Mouse (Mus musculus): Measurements from ENCODE around the gene Trub1.

Gene Trub1

GRCm38 (mm10) chr19:57442936-57443657 is 9.6 kb upstream of the Trub1 start:
- DNase-seq (ENCODE audit: low spot score), result no peak

GRCm38 (mm10) chr19:57445049-57445448 is 7.7 kb upstream of the Trub1 start:
- peak; percentile 49 for DNase-seq (ENCODE audit: low spot score)

GRCm38 (mm10) chr19:57450849-57451248 is 1.9 kb upstream of the Trub1 start:
- DNase-seq (ENCODE audit: low spot score), result no peak

GRCm38 (mm10) chr19:57451762-57452161 is 950 bp upstream of the Trub1 start:
- DNase-seq (ENCODE audit: low spot score), result no peak

DNA sequence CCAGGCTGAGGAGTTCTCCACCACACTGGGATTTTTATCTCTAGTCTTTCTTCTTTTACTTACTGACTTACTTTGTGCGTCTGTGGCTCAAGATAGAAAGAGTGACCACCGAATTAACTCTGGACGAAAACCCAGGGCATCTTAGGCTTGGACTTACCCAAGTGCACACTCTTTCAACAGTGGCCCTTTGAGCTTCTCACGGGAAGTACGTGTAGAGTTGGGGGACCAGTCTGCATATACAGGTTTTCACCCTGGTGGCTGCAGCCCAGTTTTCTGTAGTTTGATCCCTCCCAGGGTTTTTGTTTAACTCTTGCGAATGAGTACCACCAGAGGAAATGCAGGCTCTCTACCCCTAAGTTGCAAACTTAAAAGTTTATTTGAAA is 497 bp downstream of the Trub1 start:
- DNase-seq (ENCODE audit: low spot score), result no peak

DNA sequence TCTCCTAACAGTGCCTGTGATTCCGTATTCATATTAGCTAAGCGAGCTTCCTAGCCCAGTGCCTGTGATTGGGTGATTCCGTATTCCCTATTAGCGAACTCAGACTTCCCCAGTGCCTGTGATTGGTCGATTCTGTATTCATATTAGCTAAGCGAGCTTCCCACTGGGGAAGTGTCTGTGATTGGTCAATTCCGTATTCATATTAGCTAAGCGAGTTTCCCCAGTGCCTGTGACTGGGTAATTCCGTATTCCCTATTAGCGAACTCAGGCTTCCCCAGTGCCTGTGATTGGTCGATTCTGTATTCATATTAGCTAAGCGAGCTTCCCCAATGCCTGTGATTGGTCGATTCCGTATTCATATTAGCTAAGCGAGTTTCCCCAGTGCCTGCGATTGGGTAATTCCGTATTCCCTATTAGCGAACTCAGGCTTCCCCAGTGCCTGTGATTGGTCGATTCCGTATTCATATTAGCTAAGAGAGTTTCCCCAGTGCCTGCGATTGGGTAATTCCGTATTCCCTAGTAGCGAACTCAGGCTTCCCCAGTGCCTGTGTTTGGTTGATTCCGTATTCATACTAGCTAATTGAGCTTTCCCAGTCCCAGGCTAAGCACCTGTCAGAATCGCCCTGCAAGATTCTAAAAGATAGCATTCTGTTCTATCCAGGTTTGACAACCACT is 2.7 kb downstream of the Trub1 start:
- DNase-seq (ENCODE audit: low spot score), result no peak

- DNase-seq (ENCODE audit: low spot score), result no peak
These were observed 4.4 kb downstream of the Trub1 start for GRCm38 (mm10) chr19:57457075-57457474.

DNA sequence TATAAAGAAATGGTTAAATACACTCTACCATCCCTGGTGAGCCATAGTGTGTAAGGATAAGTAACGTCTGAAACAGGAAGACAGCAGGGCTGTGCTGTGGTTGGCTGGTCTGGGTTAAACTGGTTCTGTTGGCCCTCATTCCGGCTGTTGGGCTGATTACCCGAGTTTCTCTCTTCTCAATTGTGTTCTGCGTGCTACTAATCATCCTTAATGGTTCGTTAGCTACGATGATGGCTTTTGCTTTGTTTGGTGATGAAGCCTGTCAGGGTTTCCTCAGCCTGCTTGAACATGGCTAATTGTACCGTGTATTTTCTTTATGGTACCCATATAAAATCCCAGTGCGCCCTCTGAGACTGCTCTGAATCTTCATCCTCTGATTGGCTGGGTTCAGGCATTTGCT is 11.0 kb downstream of the Trub1 start:
- DNase-seq (ENCODE audit: low spot score), result no peak

DNA sequence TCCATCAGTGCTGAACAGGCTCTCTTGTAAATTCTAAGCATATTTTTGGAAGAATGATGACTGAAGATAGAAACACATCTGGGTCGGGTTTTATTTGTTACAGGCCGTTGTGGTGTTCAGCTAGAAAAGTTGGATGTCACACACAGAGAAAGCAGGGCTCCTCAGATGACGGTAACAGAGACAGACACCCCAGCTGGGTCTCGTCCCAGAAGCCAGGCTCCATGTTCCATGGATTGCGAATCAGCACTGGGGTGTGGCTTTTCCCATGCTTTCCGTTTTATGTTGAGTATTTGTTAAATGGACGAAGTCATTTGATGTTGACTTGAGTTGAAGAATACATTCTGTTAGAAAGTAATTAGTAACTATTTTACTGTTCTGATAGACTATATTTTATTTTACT is 13.0 kb downstream of the Trub1 start:
- no peak for DNase-seq (ENCODE audit: low spot score)

DNA sequence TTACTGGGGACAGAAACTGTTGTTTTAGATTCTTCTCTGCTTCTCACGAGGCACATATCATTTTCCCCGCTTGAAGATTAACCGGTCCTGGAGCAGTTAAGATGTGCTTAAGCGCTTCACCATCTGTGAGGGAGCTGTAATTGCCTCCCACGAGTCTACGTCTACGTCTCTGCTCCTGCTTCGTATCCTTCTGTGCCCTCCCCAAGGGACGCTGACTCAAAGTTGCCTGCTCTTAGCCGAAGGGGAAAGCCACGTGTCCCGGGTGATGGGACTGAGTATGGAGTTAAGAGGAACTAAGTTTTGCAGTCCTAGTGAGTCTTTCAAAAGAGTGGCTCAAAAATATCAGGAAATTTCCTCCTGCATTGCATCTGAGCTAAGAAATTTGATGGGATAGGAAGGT is 18.3 kb downstream of the Trub1 start:
- no peak for DNase-seq (ENCODE audit: low spot score)

DNA sequence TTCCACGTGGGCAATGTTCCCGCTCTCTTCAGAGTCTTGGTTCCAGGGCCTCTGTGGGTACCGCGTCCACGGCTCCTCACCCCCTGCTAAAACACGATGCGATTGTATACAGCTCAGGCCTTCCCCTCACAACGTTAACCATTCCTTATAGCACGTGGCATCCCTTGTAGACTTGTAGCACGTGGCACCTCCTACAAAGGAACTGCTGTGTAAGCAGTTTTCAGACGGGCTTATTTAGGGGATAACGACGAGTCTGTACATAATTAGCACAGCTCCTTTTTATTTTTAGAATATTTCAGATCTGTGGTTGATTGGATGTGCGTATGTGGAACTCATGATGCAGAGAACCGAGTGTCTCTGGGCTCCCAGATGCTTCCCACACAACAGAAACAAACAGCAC is 19.5 kb downstream of the Trub1 start:
- DNase-seq (ENCODE audit: low spot score), result no peak

- DNase-seq (ENCODE audit: low spot score), result no peak
These were observed 20.6 kb downstream of the Trub1 start for GRCm38 (mm10) chr19:57473301-57473700.

- DNase-seq (ENCODE audit: low spot score), result no peak
These were observed 22.6 kb downstream of the Trub1 start for GRCm38 (mm10) chr19:57475298-57475697.

GRCm38 (mm10) chr19:57477310-57477709 is 24.6 kb downstream of the Trub1 start:
- no peak for DNase-seq (ENCODE audit: low spot score)

GRCm38 (mm10) chr19:57478056-57478455 is 25.3 kb downstream of the Trub1 start:
- no peak for DNase-seq (ENCODE audit: low spot score)

DNA sequence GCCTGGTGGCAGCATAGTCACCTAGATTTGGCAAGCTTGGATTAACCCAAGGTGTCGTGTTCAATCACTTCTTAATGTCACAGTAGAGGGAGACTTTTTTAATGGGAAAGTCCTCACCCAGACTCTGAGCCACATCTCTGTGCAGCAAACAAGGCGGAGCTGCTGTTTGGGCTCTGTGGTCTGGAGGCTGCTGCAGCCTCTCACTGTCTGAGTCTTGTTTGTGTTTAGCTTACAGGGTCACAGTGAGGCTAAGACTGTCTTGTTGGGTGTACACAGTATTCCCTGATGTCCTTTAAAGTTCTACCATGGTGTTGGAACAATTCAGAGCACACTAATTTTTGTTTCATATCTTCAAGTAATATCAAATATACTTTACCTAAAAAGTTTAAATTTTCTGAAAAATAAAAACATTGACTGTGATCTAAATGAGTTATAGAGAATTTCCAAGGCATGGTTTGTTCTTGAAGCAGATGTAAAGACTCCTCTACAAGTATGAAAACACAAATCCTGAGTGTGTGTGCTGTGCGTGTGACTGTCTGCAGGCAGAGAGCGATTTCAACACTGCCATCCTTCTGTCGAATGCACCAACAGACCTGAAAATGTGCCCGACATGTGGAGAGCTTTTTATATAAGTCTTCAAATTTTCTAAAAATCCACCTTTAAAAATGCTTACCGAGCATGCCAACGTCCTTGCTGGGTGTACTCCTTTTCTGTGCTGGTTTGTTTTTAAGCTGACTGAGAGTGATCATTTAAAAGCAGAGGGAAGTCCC is 27.4 kb downstream of the Trub1 start:
- no peak for DNase-seq (ENCODE audit: low spot score)

GRCm38 (mm10) chr19:57481743-57482259 is 29.1 kb downstream of the Trub1 start:
- DNase-seq (ENCODE audit: low spot score), result no peak

- DNase-seq (ENCODE audit: low spot score), result peak; percentile 30
These were observed 30.1 kb downstream of the Trub1 start for GRCm38 (mm10) chr19:57482815-57483214.

DNA sequence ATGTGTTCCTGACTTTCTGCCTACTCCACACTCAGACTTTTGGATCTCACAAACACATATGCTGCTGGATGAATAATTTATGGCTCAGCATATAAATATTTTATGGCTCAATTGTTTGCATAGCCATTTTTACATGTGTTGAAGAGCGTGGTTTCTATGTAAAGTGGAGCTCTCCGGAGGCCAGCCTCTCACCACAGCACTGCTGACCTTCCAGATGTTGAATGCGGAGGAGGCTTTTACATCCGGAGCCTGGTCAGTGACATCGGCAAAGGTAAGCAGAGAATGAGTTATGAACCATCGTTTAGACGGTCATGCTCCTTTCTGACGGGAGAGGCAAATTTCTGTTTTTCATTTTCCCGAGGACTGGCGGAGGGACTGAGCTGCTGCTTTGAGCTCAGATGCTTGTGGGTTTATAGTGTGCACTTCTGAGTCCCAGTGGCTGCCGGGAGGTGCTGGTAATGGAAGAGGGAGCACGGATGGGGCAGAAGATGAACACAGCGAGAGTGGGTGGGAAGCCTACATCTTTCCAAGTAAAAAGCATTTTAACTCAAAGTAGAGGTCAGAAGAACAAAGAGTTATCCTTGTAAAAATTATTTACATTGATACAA is 34.4 kb downstream of the Trub1 start:
- DNase-seq (ENCODE audit: low spot score), result no peak

DNA sequence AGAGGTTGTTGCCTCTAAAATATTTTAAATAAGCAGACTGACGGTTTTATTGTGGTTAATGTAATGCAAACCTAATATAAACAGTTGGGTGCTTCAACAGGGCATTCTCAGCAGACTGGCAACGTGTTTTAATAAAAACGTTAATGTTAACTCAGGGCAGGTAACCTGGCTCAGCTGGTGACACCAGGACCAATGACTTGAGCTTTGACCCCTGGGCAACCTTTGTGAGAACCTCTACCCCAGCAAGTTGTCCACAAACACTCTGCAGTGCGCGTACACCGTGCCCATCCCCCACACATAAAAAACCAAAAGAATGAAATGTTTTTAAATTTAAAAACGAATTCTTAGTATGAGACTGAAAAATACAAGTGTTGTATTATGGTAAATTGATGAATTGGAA is 36.8 kb downstream of the Trub1 start:
- no peak for DNase-seq (ENCODE audit: low spot score)

DNA sequence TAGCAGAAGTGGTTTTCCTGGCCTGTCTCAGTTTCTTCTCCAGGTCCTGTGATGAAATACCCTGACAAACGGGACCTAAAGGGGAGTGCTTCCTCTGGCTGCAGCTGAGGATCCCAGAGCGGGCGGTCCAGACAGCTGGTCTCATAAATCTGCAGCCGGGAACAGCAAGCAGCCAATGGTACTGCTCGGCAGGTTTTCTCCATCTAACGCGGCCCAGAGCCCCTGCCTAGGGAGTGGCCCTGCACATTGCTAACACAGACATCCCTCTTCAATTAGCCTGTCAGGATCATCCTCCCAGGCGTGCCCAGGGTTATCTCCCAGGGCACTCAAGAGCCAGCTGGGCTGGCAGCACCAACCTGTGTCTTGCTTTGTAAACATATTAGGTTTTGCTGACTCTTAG is 38.3 kb downstream of the Trub1 start:
- DNase-seq (ENCODE audit: low spot score), result no peak

GRCm38 (mm10) chr19:57494020-57494419 is 41.3 kb downstream of the Trub1 start:
- DNase-seq (ENCODE audit: low spot score), result no peak

Measured in layer of hippocampus, adult 11-12 months (tissue).